Mouse (Mus musculus) MEL (cell line): ENCODE measurements around the gene Syt6. TPM values are rescaled to one million over a fixed set of nuclear protein-coding genes. Genes with fewer than 3 reads are reported as not detected.

ENCODE experiments used
- DNase-seq: peaks from one replicate; pipeline ENCODE4 v3.0.0; 2011; ENCODE audit warnings: low read depth, low spot score
- H3K27ac ChIP-seq: 2 replicates; pipeline ENCODE4 v1.5.1; 2012; ENCODE audit warnings: low read depth, mild to moderate bottlenecking, control low read depth, low read length, moderate library complexity; ENCODE audit not compliant: control insufficient read depth
- H3K27me3 ChIP-seq, 2 experiments: fragments of 150-350 bp in 1 of 2; sonication (generic) in 1 of 2; 2 replicates each; pipeline ENCODE4 v1.6.1; 2012; ENCODE audit warnings: low read length in 2 of 2, mild to moderate bottlenecking in 2 of 2, improper control_type of control experiment in 1 of 2, moderate library complexity in 1 of 2; ENCODE audit not compliant: insufficient read depth in 2 of 2, control insufficient read depth in 1 of 2
- H3K36me3 ChIP-seq, 2 experiments: 2 replicates each; pipeline ENCODE4 v1.6.1; 2012 to 2014; ENCODE audit warnings: low read length in 2 of 2, improper control_type of control experiment in 1 of 2, inconsistent platforms in 1 of 2, mild to moderate bottlenecking in 1 of 2; ENCODE audit not compliant: insufficient read depth in 2 of 2, control insufficient read depth in 1 of 2
- H3K4me1 ChIP-seq, 2 experiments: fragments of 150-350 bp in 1 of 2; sonication (generic) in 1 of 2; 2 replicates each; pipeline ENCODE4 v1.6.1; 2012; ENCODE audit warnings: low read length in 2 of 2, improper control_type of control experiment in 1 of 2, mild to moderate bottlenecking in 1 of 2; ENCODE audit not compliant: insufficient read depth in 2 of 2, control insufficient read depth in 1 of 2
- H3K4me3 ChIP-seq, 2 experiments: fragments of 150-350 bp in 1 of 2; sonication (generic) in 1 of 2; 2 replicates each; pipeline ENCODE4 v1.5.1; 2012; ENCODE audit warnings: low read depth in 2 of 2, low read length in 2 of 2, mild to moderate bottlenecking in 2 of 2, moderate library complexity in 2 of 2, control low read depth in 1 of 2, improper control_type of control experiment in 1 of 2; ENCODE audit not compliant: control insufficient read depth in 1 of 2, insufficient read depth in 1 of 2
- H3K79me2 ChIP-seq: 2 replicates; pipeline ENCODE4 v1.6.1; 2012; ENCODE audit warnings: mild to moderate bottlenecking, low read length, moderate library complexity; ENCODE audit not compliant: control insufficient read depth, poor library complexity, insufficient read depth
- H3K9ac ChIP-seq: 2 replicates; pipeline ENCODE4 v1.6.1; 2012; ENCODE audit warnings: low read depth, mild to moderate bottlenecking, control low read depth, low read length, moderate library complexity; ENCODE audit not compliant: control insufficient read depth, poor library complexity, severe bottlenecking
- H3K9me3 ChIP-seq: fragments of 150-350 bp; sonication (generic); replicated peaks from 2 replicates; pipeline ENCODE4 v1.6.1; 2012; ENCODE audit warnings: mild to moderate bottlenecking, low read length, improper control_type of control experiment, moderate library complexity; ENCODE audit not compliant: insufficient read depth
- CHD1 ChIP-seq: IDR thresholded peaks from 2 replicates; pipeline ENCODE4 v1.6.1; 2012; ENCODE audit warnings: low read depth, mild to moderate bottlenecking, inconsistent platforms, low read length, improper control_type of control experiment
- CTCF ChIP-seq, 3 experiments: IDR thresholded peaks in 2 of 3; conservative IDR thresholded peaks in 1 of 3; 2 replicates each; pipeline ENCODE4 v1.5.1; 2011 to 2012; ENCODE audit warnings: low read length in 3 of 3, low read depth in 2 of 3, mild to moderate bottlenecking in 2 of 3, improper control_type of control experiment in 1 of 3, inconsistent platforms in 1 of 3, mixed read lengths in 1 of 3, moderate library complexity in 1 of 3; ENCODE audit not compliant: control insufficient read depth in 1 of 3, insufficient read depth in 1 of 3, poor library complexity in 1 of 3, severe bottlenecking in 1 of 3
- E2F4 ChIP-seq: IDR thresholded peaks from 2 replicates; pipeline ENCODE4 v1.6.1; 2011; ENCODE audit warnings: low read depth, low read length, improper control_type of control experiment, borderline replicate concordance
- GATA1 ChIP-seq: IDR thresholded peaks from 2 replicates; pipeline ENCODE4 v1.6.1; 2011; ENCODE audit warnings: low read depth, low read length, improper control_type of control experiment
- JUND ChIP-seq: IDR thresholded peaks from 2 replicates; pipeline ENCODE4 v1.6.1; 2011; ENCODE audit warnings: low read depth, mild to moderate bottlenecking, improper control_type of control experiment, low read length
- KAT2A ChIP-seq: conservative IDR thresholded peaks from 2 replicates; pipeline ENCODE4 v1.6.1; 2012; ENCODE audit warnings: low read depth, low read length, improper control_type of control experiment, inconsistent platforms
- MAX ChIP-seq: IDR thresholded peaks from 2 replicates; pipeline ENCODE4 v1.6.1; 2011; ENCODE audit warnings: low read length, improper control_type of control experiment
- MAZ ChIP-seq: IDR thresholded peaks from 2 replicates; pipeline ENCODE4 v1.6.1; 2012; ENCODE audit warnings: low read depth, mild to moderate bottlenecking, inconsistent platforms, low read length, improper control_type of control experiment
- MEF2A ChIP-seq: IDR thresholded peaks from 2 replicates; pipeline ENCODE4 v1.6.1; 2014; ENCODE audit warnings: low read depth, mild to moderate bottlenecking, inconsistent platforms, low read length, improper control_type of control experiment; ENCODE audit not compliant: poor library complexity, insufficient replicate concordance, severe bottlenecking; ENCODE audit errors: extremely low read depth
- MXI1 ChIP-seq: IDR thresholded peaks from 2 replicates; pipeline ENCODE4 v1.6.1; 2011; ENCODE audit warnings: mild to moderate bottlenecking, low read depth, low read length, improper control_type of control experiment
- NELFE ChIP-seq: IDR thresholded peaks from 2 replicates; pipeline ENCODE4 v1.6.1; 2011; ENCODE audit warnings: low read depth, low read length, improper control_type of control experiment
- POLR2AphosphoS2 ChIP-seq: IDR thresholded peaks from 2 replicates; pipeline ENCODE4 v1.6.1; 2011; ENCODE audit warnings: low read length, improper control_type of control experiment
- RAD21 ChIP-seq: IDR thresholded peaks from 2 replicates; pipeline ENCODE4 v1.6.1; 2011; ENCODE audit warnings: mild to moderate bottlenecking, low read depth, low read length, improper control_type of control experiment
- RCOR1 ChIP-seq: IDR thresholded peaks from 2 replicates; pipeline ENCODE4 v1.6.1; 2012; ENCODE audit warnings: low read depth, mild to moderate bottlenecking, inconsistent platforms, low read length, improper control_type of control experiment
- SIN3A ChIP-seq: IDR thresholded peaks from 2 replicates; pipeline ENCODE4 v1.6.1; 2012; ENCODE audit warnings: low read length, improper control_type of control experiment, inconsistent platforms
- SMC3 ChIP-seq: IDR thresholded peaks from 2 replicates; pipeline ENCODE4 v1.6.1; 2011; ENCODE audit warnings: low read depth, low read length, improper control_type of control experiment
- TAL1 ChIP-seq: IDR thresholded peaks from 2 replicates; pipeline ENCODE4 v1.6.1; 2012; ENCODE audit warnings: mild to moderate bottlenecking, inconsistent platforms, low read length, moderate library complexity, mixed read lengths
- TBP ChIP-seq: IDR thresholded peaks from 2 replicates; pipeline ENCODE4 v1.8.0; 2011; ENCODE audit warnings: low read depth, low read length, improper control_type of control experiment
- TCF12 ChIP-seq: IDR thresholded peaks from 2 replicates; pipeline ENCODE4 v1.6.1; 2014; ENCODE audit warnings: low read depth, mild to moderate bottlenecking, inconsistent platforms, low read length, improper control_type of control experiment, moderate library complexity
- UBTF ChIP-seq: IDR thresholded peaks from 2 replicates; pipeline ENCODE4 v1.6.1; 2012; ENCODE audit warnings: low read depth, mild to moderate bottlenecking, inconsistent platforms, low read length, improper control_type of control experiment, moderate library complexity, borderline replicate concordance; ENCODE audit not compliant: insufficient read depth
- USF1 ChIP-seq: IDR thresholded peaks from 2 replicates; pipeline ENCODE4 v1.6.1; 2014; ENCODE audit warnings: low read depth, mild to moderate bottlenecking, inconsistent platforms, low read length, improper control_type of control experiment, moderate library complexity
- ZKSCAN1 ChIP-seq: IDR thresholded peaks from 2 replicates; pipeline ENCODE4 v1.6.1; 2012; ENCODE audit warnings: low read depth, mild to moderate bottlenecking, inconsistent platforms, low read length, improper control_type of control experiment, moderate library complexity
- ZNF384 ChIP-seq: IDR thresholded peaks from 2 replicates; pipeline ENCODE4 v1.6.1; 2012; ENCODE audit warnings: low read depth, mild to moderate bottlenecking, inconsistent platforms, low read length, improper control_type of control experiment
- polyA plus RNA-seq, 2 experiments: library from polyadenylated mRNA; stranded (reverse) in 1 of 2; unstranded in 1 of 2; fragments of >175 nt in 1 of 2; fragments of >200 nt in 1 of 2; gene quantifications; 2 replicates each; pipeline versions ENCODE4 v1.2.1 to v1.2.4; 2012; ENCODE audit warnings: low replicate concordance in 2 of 2, low read depth in 1 of 2; ENCODE audit not compliant: insufficient read length in 2 of 2, insufficient read depth in 1 of 2, missing spikeins in 1 of 2
- total RNA-seq: library from RNA; depleted of rRNA; stranded (reverse); fragments of 300-350 nt; gene quantifications from 2 replicates; pipeline ENCODE4 v1.2.3, GENCODE M21; 2012

Gene Syt6
- total and polyA plus RNA-seq, 3 experiments: 0.04 TPM; not detected in 2

GRCm38 (mm10) chr3:103663385-103663784 is 88.4 kb downstream of the Syt6 start:
- Histone ChIP-seq H3K9ac (no peak overlapping the region), H3K4me3 (no peak overlapping the region), H3K27me3 (no peaks in the 10 kb centered on the region; a peak in 2 of 4 replicates), H3K36me3 (no peaks in the 10 kb centered on the region), H3K9me3 (no peaks in the 10 kb centered on the region), H3K27ac (no peak overlapping the region), H3K79me2 (no peaks in the 10 kb centered on the region), H3K4me1 (no peaks in the 10 kb centered on the region)
- no peak for DNase-seq
- no peak for TF ChIP-seq CHD1
- no peak for TF ChIP-seq KAT2A
- TF ChIP-seq NELFE: no peak
- no peak for TF ChIP-seq MAZ
- no peak for TF ChIP-seq ZKSCAN1
- TF ChIP-seq USF1: no peak
- no peak for TF ChIP-seq SMC3
- TF ChIP-seq RAD21: no peak
- no peak for TF ChIP-seq POLR2AphosphoS2
- no peak for TF ChIP-seq CTCF (IDR thresholded peaks at IDR 0.05 in 2 of 3, conservative IDR thresholded peaks at IDR 0.05 in 1 of 3; ENCODE audit: control insufficient read depth in 1 of 3, insufficient read depth in 1 of 3, low read depth in 2 of 3, low read length in 3 of 3, poor library complexity in 1 of 3, severe bottlenecking in 1 of 3)

GRCm38 (mm10) chr3:103672113-103672512 is 97.1 kb downstream of the Syt6 start:
- H3K36me3 ChIP-seq: no peaks in the 10 kb centered on the region
- H3K9ac ChIP-seq: no peak overlapping the region
- H3K4me1 ChIP-seq: no peaks in the 10 kb centered on the region
- DNase-seq: no peak
- no peaks in the 10 kb centered on the region; a peak in 2 of 4 replicates for H3K27me3 ChIP-seq
- no peak overlapping the region for H3K4me3 ChIP-seq
- no peak overlapping the region for H3K27ac ChIP-seq
- H3K79me2 ChIP-seq: no peaks in the 10 kb centered on the region
- TF ChIP-seq ZKSCAN1: no peak
- no peak for TF ChIP-seq MXI1
- no peak for TF ChIP-seq MEF2A
- no peak for TF ChIP-seq ZNF384
- no peak for TF ChIP-seq CHD1
- TF ChIP-seq TAL1: no peak
- no peak for TF ChIP-seq UBTF
- TF ChIP-seq TBP: no peak
- no peak for TF ChIP-seq JUND
- TF ChIP-seq TCF12: no peak
- TF ChIP-seq RCOR1: no peak
- no peak for TF ChIP-seq MAX
- TF ChIP-seq SIN3A: no peak
- no peak for TF ChIP-seq RAD21
- no peak for TF ChIP-seq GATA1
- no peak for TF ChIP-seq E2F4
- no peak for TF ChIP-seq POLR2AphosphoS2
- H3K9me3 ChIP-seq: no peaks in the 10 kb centered on the region
